Mouse (Mus musculus) MEL (cell line): ENCODE data around the gene Hes1. TPM values are rescaled to one million over a fixed set of nuclear protein-coding genes. Genes with fewer than 3 reads are reported as not detected.

ENCODE experiments used
- DNase-seq: peaks from one replicate; pipeline ENCODE4 v3.0.0; 2011; ENCODE audit warnings: low read depth, low spot score
- H3K27ac ChIP-seq: 2 replicates; pipeline ENCODE4 v1.5.1; 2012; ENCODE audit warnings: low read depth, mild to moderate bottlenecking, control low read depth, low read length, moderate library complexity; ENCODE audit not compliant: control insufficient read depth
- H3K27me3 ChIP-seq, 2 experiments: fragments of 150-350 bp in 1 of 2; sonication (generic) in 1 of 2; 2 replicates each; pipeline ENCODE4 v1.6.1; 2012; ENCODE audit warnings: low read length in 2 of 2, mild to moderate bottlenecking in 2 of 2, improper control_type of control experiment in 1 of 2, moderate library complexity in 1 of 2; ENCODE audit not compliant: insufficient read depth in 2 of 2, control insufficient read depth in 1 of 2
- H3K36me3 ChIP-seq, 2 experiments: 2 replicates each; pipeline ENCODE4 v1.6.1; 2012 to 2014; ENCODE audit warnings: low read length in 2 of 2, improper control_type of control experiment in 1 of 2, inconsistent platforms in 1 of 2, mild to moderate bottlenecking in 1 of 2; ENCODE audit not compliant: insufficient read depth in 2 of 2, control insufficient read depth in 1 of 2
- H3K4me1 ChIP-seq, 2 experiments: fragments of 150-350 bp in 1 of 2; sonication (generic) in 1 of 2; 2 replicates each; pipeline ENCODE4 v1.6.1; 2012; ENCODE audit warnings: low read length in 2 of 2, improper control_type of control experiment in 1 of 2, mild to moderate bottlenecking in 1 of 2; ENCODE audit not compliant: insufficient read depth in 2 of 2, control insufficient read depth in 1 of 2
- H3K4me3 ChIP-seq, 2 experiments: fragments of 150-350 bp in 1 of 2; sonication (generic) in 1 of 2; 2 replicates each; pipeline ENCODE4 v1.5.1; 2012; ENCODE audit warnings: low read depth in 2 of 2, low read length in 2 of 2, mild to moderate bottlenecking in 2 of 2, moderate library complexity in 2 of 2, control low read depth in 1 of 2, improper control_type of control experiment in 1 of 2; ENCODE audit not compliant: control insufficient read depth in 1 of 2, insufficient read depth in 1 of 2
- H3K79me2 ChIP-seq: 2 replicates; pipeline ENCODE4 v1.6.1; 2012; ENCODE audit warnings: mild to moderate bottlenecking, low read length, moderate library complexity; ENCODE audit not compliant: control insufficient read depth, poor library complexity, insufficient read depth
- H3K9ac ChIP-seq: 2 replicates; pipeline ENCODE4 v1.6.1; 2012; ENCODE audit warnings: low read depth, mild to moderate bottlenecking, control low read depth, low read length, moderate library complexity; ENCODE audit not compliant: control insufficient read depth, poor library complexity, severe bottlenecking
- H3K9me3 ChIP-seq: fragments of 150-350 bp; sonication (generic); replicated peaks from 2 replicates; pipeline ENCODE4 v1.6.1; 2012; ENCODE audit warnings: mild to moderate bottlenecking, low read length, improper control_type of control experiment, moderate library complexity; ENCODE audit not compliant: insufficient read depth
- BHLHE40 ChIP-seq: IDR thresholded peaks from 2 replicates; pipeline ENCODE4 v1.6.1; 2012; ENCODE audit warnings: low read depth, mild to moderate bottlenecking, inconsistent platforms, low read length, improper control_type of control experiment, borderline replicate concordance
- CHD1 ChIP-seq: IDR thresholded peaks from 2 replicates; pipeline ENCODE4 v1.6.1; 2012; ENCODE audit warnings: low read depth, mild to moderate bottlenecking, inconsistent platforms, low read length, improper control_type of control experiment
- CTCF ChIP-seq, 3 experiments: IDR thresholded peaks in 2 of 3; conservative IDR thresholded peaks in 1 of 3; 2 replicates each; pipeline ENCODE4 v1.5.1; 2011 to 2012; ENCODE audit warnings: low read length in 3 of 3, low read depth in 2 of 3, mild to moderate bottlenecking in 2 of 3, improper control_type of control experiment in 1 of 3, inconsistent platforms in 1 of 3, mixed read lengths in 1 of 3, moderate library complexity in 1 of 3; ENCODE audit not compliant: control insufficient read depth in 1 of 3, insufficient read depth in 1 of 3, poor library complexity in 1 of 3, severe bottlenecking in 1 of 3
- E2F4 ChIP-seq: IDR thresholded peaks from 2 replicates; pipeline ENCODE4 v1.6.1; 2011; ENCODE audit warnings: low read depth, low read length, improper control_type of control experiment, borderline replicate concordance
- ELF1 ChIP-seq: IDR thresholded peaks from 2 replicates; pipeline ENCODE4 v1.6.1; 2014; ENCODE audit warnings: low read depth, mild to moderate bottlenecking, inconsistent platforms, low read length, improper control_type of control experiment, moderate library complexity
- GATA1 ChIP-seq: IDR thresholded peaks from 2 replicates; pipeline ENCODE4 v1.6.1; 2011; ENCODE audit warnings: low read depth, low read length, improper control_type of control experiment
- JUND ChIP-seq: IDR thresholded peaks from 2 replicates; pipeline ENCODE4 v1.6.1; 2011; ENCODE audit warnings: low read depth, mild to moderate bottlenecking, improper control_type of control experiment, low read length
- MAFK ChIP-seq: IDR thresholded peaks from 2 replicates; pipeline ENCODE4 v1.6.1; 2011; ENCODE audit warnings: low read depth, mild to moderate bottlenecking, low read length, improper control_type of control experiment, borderline replicate concordance
- MAX ChIP-seq: IDR thresholded peaks from 2 replicates; pipeline ENCODE4 v1.6.1; 2011; ENCODE audit warnings: low read length, improper control_type of control experiment
- MAZ ChIP-seq: IDR thresholded peaks from 2 replicates; pipeline ENCODE4 v1.6.1; 2012; ENCODE audit warnings: low read depth, mild to moderate bottlenecking, inconsistent platforms, low read length, improper control_type of control experiment
- MEF2A ChIP-seq: IDR thresholded peaks from 2 replicates; pipeline ENCODE4 v1.6.1; 2014; ENCODE audit warnings: low read depth, mild to moderate bottlenecking, inconsistent platforms, low read length, improper control_type of control experiment; ENCODE audit not compliant: poor library complexity, insufficient replicate concordance, severe bottlenecking; ENCODE audit errors: extremely low read depth
- MYB ChIP-seq: IDR thresholded peaks from 2 replicates; pipeline ENCODE4 v1.6.1; 2011; ENCODE audit warnings: mild to moderate bottlenecking, low read depth, low read length, improper control_type of control experiment
- NELFE ChIP-seq: IDR thresholded peaks from 2 replicates; pipeline ENCODE4 v1.6.1; 2011; ENCODE audit warnings: low read depth, low read length, improper control_type of control experiment
- NRF1 ChIP-seq: IDR thresholded peaks from 2 replicates; pipeline ENCODE4 v1.6.1; 2014; ENCODE audit warnings: low read depth, mild to moderate bottlenecking, inconsistent platforms, low read length, improper control_type of control experiment, moderate library complexity; ENCODE audit not compliant: poor library complexity, insufficient read depth, severe bottlenecking
- POLR2A ChIP-seq, 2 experiments: IDR thresholded peaks; 2 replicates each; pipeline ENCODE4 v1.6.1; 2011 to 2012; ENCODE audit warnings: low read length in 2 of 2, mild to moderate bottlenecking in 2 of 2, control low read depth in 1 of 2, improper control_type of control experiment in 1 of 2, low read depth in 1 of 2, moderate library complexity in 1 of 2; ENCODE audit not compliant: control insufficient read depth in 1 of 2, insufficient read depth in 1 of 2, poor library complexity in 1 of 2
- POLR2AphosphoS2 ChIP-seq: IDR thresholded peaks from 2 replicates; pipeline ENCODE4 v1.6.1; 2011; ENCODE audit warnings: low read length, improper control_type of control experiment
- POLR2AphosphoS5 ChIP-seq: IDR thresholded peaks from 2 replicates; pipeline ENCODE4 v1.6.1; 2012; ENCODE audit warnings: low read depth, borderline replicate concordance, mild to moderate bottlenecking, inconsistent platforms, low read length, moderate library complexity, mixed read lengths
- RCOR1 ChIP-seq: IDR thresholded peaks from 2 replicates; pipeline ENCODE4 v1.6.1; 2012; ENCODE audit warnings: low read depth, mild to moderate bottlenecking, inconsistent platforms, low read length, improper control_type of control experiment
- TAL1 ChIP-seq: IDR thresholded peaks from 2 replicates; pipeline ENCODE4 v1.6.1; 2012; ENCODE audit warnings: mild to moderate bottlenecking, inconsistent platforms, low read length, moderate library complexity, mixed read lengths
- UBTF ChIP-seq: IDR thresholded peaks from 2 replicates; pipeline ENCODE4 v1.6.1; 2012; ENCODE audit warnings: low read depth, mild to moderate bottlenecking, inconsistent platforms, low read length, improper control_type of control experiment, moderate library complexity, borderline replicate concordance; ENCODE audit not compliant: insufficient read depth
- USF2 ChIP-seq, 2 experiments: IDR thresholded peaks; 2 replicates each; pipeline ENCODE4 v1.6.1; 2011 to 2012; ENCODE audit warnings: improper control_type of control experiment in 2 of 2, low read length in 2 of 2, borderline replicate concordance in 1 of 2, inconsistent platforms in 1 of 2, low read depth in 1 of 2, mild to moderate bottlenecking in 1 of 2; ENCODE audit not compliant: insufficient read depth in 1 of 2
- ZMIZ1 ChIP-seq: IDR thresholded peaks from 2 replicates; pipeline ENCODE4 v1.6.1; 2012; ENCODE audit warnings: low read depth, mild to moderate bottlenecking, inconsistent platforms, low read length, improper control_type of control experiment, moderate library complexity
- ZNF384 ChIP-seq: IDR thresholded peaks from 2 replicates; pipeline ENCODE4 v1.6.1; 2012; ENCODE audit warnings: low read depth, mild to moderate bottlenecking, inconsistent platforms, low read length, improper control_type of control experiment
- polyA plus RNA-seq, 2 experiments: library from polyadenylated mRNA; stranded (reverse) in 1 of 2; unstranded in 1 of 2; fragments of >175 nt in 1 of 2; fragments of >200 nt in 1 of 2; gene quantifications; 2 replicates each; pipeline versions ENCODE4 v1.2.1 to v1.2.4; 2012; ENCODE audit warnings: low replicate concordance in 2 of 2, low read depth in 1 of 2; ENCODE audit not compliant: insufficient read length in 2 of 2, insufficient read depth in 1 of 2, missing spikeins in 1 of 2
- total RNA-seq: library from RNA; depleted of rRNA; stranded (reverse); fragments of 300-350 nt; gene quantifications from 2 replicates; pipeline ENCODE4 v1.2.3, GENCODE M21; 2012

The Hes1 gene
- total and polyA plus RNA-seq, 3 experiments: 2.3 to 3.0 TPM; not detected in 1

- TF ChIP-seq ELF1 (no peak), MAFK (no peak)
Measured at GRCm38 (mm10) chr16:30063984-30064453, at the start of gene Hes1 (continued).

- Histone ChIP-seq H3K4me1 (no peaks in the 10 kb centered on the region), H3K79me2 (no peaks in the 10 kb centered on the region), H3K4me3 (no peak overlapping the region), H3K27me3 (peaks cover 2 to 4% of the 10 kb centered on the region in 2 experiments; a peak in 2 of 4 replicates), H3K9me3 (no peaks in the 10 kb centered on the region), H3K27ac (no peak overlapping the region), H3K36me3 (no peaks in the 10 kb centered on the region), H3K9ac (no peak overlapping the region)
- TF ChIP-seq RCOR1: no peak
- TF ChIP-seq MAZ: no peak
- no peak for TF ChIP-seq NRF1
- no peak for TF ChIP-seq JUND
- TF ChIP-seq USF2 (IDR thresholded peaks at IDR 0.05; ENCODE audit: borderline replicate concordance in 1 of 2, insufficient read depth in 1 of 2, low read depth in 1 of 2, low read length in 2 of 2): no peak
- no peak for DNase-seq
Measured at GRCm38 (mm10) chr16:30016064-30016463, 48.1 kb upstream of the Hes1 start.

GRCm38 (mm10) chr16:30020124-30020523 is 44.1 kb upstream of the Hes1 start:
- TF ChIP-seq CHD1: no peak
- TF ChIP-seq POLR2A (IDR thresholded peaks at IDR 0.05; ENCODE audit: control insufficient read depth in 1 of 2, insufficient read depth in 1 of 2, low read depth in 1 of 2, low read length in 2 of 2, poor library complexity in 1 of 2): no peak
- no peak for TF ChIP-seq NELFE
- TF ChIP-seq ZNF384: no peak
- no peak for TF ChIP-seq BHLHE40
- TF ChIP-seq POLR2AphosphoS5: no peak
- no peak for TF ChIP-seq TAL1
- TF ChIP-seq NRF1: no peak
- no peak for TF ChIP-seq E2F4
- TF ChIP-seq GATA1: no peak
- TF ChIP-seq ZMIZ1: no peak
- TF ChIP-seq JUND: no peak
- no peak for TF ChIP-seq UBTF
- TF ChIP-seq MAX: no peak
- no peak for TF ChIP-seq MYB
- TF ChIP-seq CTCF (IDR thresholded peaks at IDR 0.05 in 2 of 3, conservative IDR thresholded peaks at IDR 0.05 in 1 of 3; ENCODE audit: control insufficient read depth in 1 of 3, insufficient read depth in 1 of 3, low read depth in 2 of 3, low read length in 3 of 3, poor library complexity in 1 of 3, severe bottlenecking in 1 of 3): no peak
- no peak for TF ChIP-seq POLR2AphosphoS2
- no peak for TF ChIP-seq MEF2A
- Histone ChIP-seq H3K9me3 (no peaks in the 10 kb centered on the region), H3K79me2 (no peaks in the 10 kb centered on the region), H3K4me1 (no peaks in the 10 kb centered on the region), H3K36me3 (no peaks in the 10 kb centered on the region), H3K27me3 (peaks cover 0 to 4% of the 10 kb centered on the region in 2 experiments; a peak in 3 of 4 replicates), H3K9ac (no peak overlapping the region), H3K27ac (no peak overlapping the region), H3K4me3 (no peak overlapping the region)
- DNase-seq: no peak
